Mouse (Mus musculus) thymus, postnatal 25 days (tissue): Measurements from ENCODE around the gene Klhl40.

Source experiments
- DNase-seq: peaks from one replicate; pipeline ENCODE4 v3.0.0; 2022

Klhl40 gene

DNA sequence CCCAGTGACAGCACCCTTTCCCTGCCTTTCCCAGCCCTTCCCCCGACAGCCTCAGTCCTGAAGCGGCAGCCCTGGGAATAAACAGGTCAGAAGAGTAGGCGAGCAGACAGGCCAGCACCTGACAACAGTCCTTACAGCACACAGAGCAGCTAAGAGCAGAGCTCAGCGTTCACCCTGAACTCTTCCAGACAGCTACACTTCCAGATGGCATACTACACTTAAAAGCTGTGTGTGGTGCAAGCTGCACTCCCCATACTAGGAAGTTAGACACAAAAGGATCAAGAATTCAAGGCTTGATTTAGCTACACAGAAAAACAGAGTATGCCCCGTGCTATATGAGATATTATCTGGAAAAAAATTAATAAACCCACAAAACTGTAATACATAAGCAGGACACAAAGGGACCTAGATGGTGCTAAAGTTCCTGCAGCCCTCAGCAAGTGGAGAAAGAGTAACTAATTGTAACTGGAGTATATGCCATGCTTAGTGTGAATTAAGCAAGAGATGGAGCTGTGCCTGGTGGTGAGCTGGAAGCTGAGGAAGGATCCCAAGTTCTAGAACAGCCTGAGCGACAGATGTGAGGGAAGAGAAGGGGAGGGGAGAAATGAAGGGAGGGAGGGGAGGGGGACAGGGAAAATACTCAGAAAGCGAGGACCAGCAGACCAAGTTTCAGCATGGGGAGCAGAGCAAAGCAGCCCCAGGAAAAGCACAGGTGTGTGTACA, 52.0 kb downstream of the Klhl40 start:
- DNase-seq, result no peak

DNA sequence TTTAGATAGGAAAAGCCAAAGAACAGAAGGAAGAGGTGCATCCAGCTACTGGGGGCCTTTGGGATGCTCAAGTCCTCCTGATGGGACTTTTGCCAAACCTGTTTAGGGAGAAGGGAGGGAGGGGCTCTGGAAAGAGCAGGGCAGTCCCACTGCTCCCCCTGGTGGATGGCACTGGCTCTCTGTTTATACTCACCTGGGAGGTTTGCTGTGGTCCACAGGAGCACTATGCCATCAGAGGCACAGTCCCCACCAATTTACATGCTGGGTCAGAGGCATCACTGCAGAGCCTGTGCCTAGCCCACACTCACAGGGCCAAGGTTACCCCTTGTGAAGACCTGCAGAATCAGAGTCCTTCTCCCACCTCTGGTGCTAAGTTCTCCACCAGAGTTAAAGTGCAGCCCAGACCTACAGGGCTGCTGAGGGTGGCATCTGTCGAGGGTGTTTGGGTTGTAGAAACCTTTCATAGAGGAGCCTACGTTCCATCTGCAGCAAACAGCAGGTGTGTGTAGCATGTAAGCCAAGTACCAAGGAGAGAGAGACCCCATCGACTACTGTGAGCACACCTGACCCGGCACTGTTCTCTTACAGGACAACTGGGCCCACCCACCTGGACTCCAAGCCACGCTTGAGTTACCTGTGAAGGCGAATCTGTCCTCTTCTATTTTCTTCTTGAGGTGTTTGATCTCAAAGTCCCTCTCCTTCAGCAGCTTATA, 53.0 kb downstream of the Klhl40 start:
- DNase-seq, result peak; percentile 62

GRCm38 (mm10) chr9:121830956-121831293, 53.5 kb downstream of the Klhl40 start:
- peak; percentile 76 for DNase-seq
